Mouse (Mus musculus): ENCODE data around the gene Tmem246.

DNA sequence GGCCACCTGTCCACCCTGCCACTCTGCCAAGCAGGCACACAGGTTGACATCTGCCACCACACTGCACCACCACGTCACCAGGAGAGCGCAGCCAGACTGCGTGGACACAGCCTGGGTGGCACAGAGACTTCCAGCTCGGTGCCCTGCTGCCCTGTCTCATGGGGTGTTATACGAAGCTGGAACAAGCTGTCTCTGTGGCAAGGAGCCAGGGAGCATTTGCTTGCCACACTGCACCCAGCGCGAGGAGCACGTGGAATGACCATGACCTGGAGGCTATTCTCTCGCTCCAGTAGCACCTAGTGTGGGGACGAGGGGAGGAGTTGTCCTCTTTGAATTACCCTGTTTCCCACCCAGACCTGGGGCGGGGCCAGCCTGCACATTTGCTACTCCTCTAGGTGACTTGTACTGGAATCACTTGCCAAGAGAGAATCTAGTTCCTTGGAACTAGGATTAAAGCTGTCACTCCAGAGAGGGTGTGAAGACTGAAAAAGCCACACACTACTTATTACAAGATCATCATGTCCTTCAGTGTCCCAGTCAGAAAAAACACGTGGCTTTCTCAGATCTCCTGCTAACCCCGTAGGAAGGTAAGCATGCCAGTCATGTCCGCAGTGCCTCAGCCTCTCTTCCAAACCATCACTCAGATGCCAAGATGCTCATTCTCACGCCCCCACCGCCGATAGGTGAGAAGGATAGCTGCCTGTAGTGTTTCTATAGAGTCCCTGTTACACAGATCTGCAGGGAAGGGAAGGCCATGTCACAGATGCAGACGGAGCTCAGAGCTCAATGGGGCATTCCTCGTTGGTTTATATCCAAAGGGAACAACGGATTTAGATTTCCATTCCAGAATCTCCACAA is 37.5 kb downstream of the Tmem246 start:
- TF ChIP-seq TBP (IDR thresholded peaks at IDR 0.05; ENCODE audit: low read depth, low read length) (no peak), USF2 (IDR thresholded peaks at IDR 0.05; ENCODE audit: borderline replicate concordance in 1 of 2, insufficient read depth in 1 of 2, low read depth in 1 of 2, low read length in 2 of 2) (no peak), E2F4 (IDR thresholded peaks at IDR 0.05; ENCODE audit: borderline replicate concordance, low read depth, low read length) (no peak), NRF1 (IDR thresholded peaks at IDR 0.05; ENCODE audit: insufficient read depth, low read depth, low read length, poor library complexity, severe bottlenecking) (no peak)

All from MEL (cell line).